Mouse (Mus musculus): Measurements from ENCODE around the gene 9230104L09Rik. TPM values are rescaled to one million over a fixed set of nuclear protein-coding genes. Genes with fewer than 3 reads are reported as not detected.

The 9230104L09Rik gene
- polyA plus RNA-seq, 1 experiment from 2014 or later = not detected

Other genes with a start within 250 kb of the 9230104L09Rik start
- 131 and 134 TPM in 2 replicates for gene Nxt1, start 192.4 kb downstream of the 9230104L09Rik start, polyA plus RNA-seq (2014; fragmentation: Nextera tagmentation; extraction: Ambion mirVana)
- gene Gzf1, start 184.0 kb downstream of the 9230104L09Rik start, polyA plus RNA-seq (2014; fragmentation: Nextera tagmentation; extraction: Ambion mirVana) = 27.3 and 30.8 TPM in 2 replicates
- gene Napb, start 132.6 kb downstream of the 9230104L09Rik start, polyA plus RNA-seq (2014; fragmentation: Nextera tagmentation; extraction: Ambion mirVana) = 5.6 and 7.4 TPM in 2 replicates
- not detected in 2 replicates for gene Cstl1, start 114.7 kb downstream of the 9230104L09Rik start, polyA plus RNA-seq (2014; fragmentation: Nextera tagmentation; extraction: Ambion mirVana)
- not detected in 2 replicates for gene Cst11, start 93.5 kb downstream of the 9230104L09Rik start, polyA plus RNA-seq (2014; fragmentation: Nextera tagmentation; extraction: Ambion mirVana)
- gene 8030411F24Rik, start 83.0 kb downstream of the 9230104L09Rik start, polyA plus RNA-seq (2014; fragmentation: Nextera tagmentation; extraction: Ambion mirVana) = not detected in 2 replicates
- gene Cst12, start 75.7 kb downstream of the 9230104L09Rik start, polyA plus RNA-seq (2014; fragmentation: Nextera tagmentation; extraction: Ambion mirVana) = not detected in 2 replicates
- gene Cst8, start 66.3 kb downstream of the 9230104L09Rik start, polyA plus RNA-seq (2014; fragmentation: Nextera tagmentation; extraction: Ambion mirVana) = not detected in 2 replicates
- gene Cst13, start 45.0 kb downstream of the 9230104L09Rik start, polyA plus RNA-seq (2014; fragmentation: Nextera tagmentation; extraction: Ambion mirVana) = not detected in 2 replicates
- gene Cst9, start 29.9 kb downstream of the 9230104L09Rik start, polyA plus RNA-seq (2014; fragmentation: Nextera tagmentation; extraction: Ambion mirVana) = not detected in 2 replicates
- gene Cst3, start 10.7 kb upstream of the 9230104L09Rik start, polyA plus RNA-seq (2014; fragmentation: Nextera tagmentation; extraction: Ambion mirVana) = 315 and 334 TPM in 2 replicates
- gene Gm1330, start 138.2 kb upstream of the 9230104L09Rik start, polyA plus RNA-seq (2014; fragmentation: Nextera tagmentation; extraction: Ambion mirVana) = not detected in 2 replicates
- not detected in 2 replicates for gene Gm10750, start 152.2 kb upstream of the 9230104L09Rik start, polyA plus RNA-seq (2014; fragmentation: Nextera tagmentation; extraction: Ambion mirVana)

All from embryonic facial prominence, embryonic 11.5 days (tissue).